Mouse (Mus musculus) hindbrain, postnatal 0 days (tissue): ENCODE data around the gene Gm9837. TPM values are rescaled to one million over a fixed set of nuclear protein-coding genes. Genes with fewer than 3 reads are reported as not detected.

Experiments
- ATAC-seq: fragments of 200-750 bp; cut with Nextera tagmentation; 2 replicates; pipeline ENCODE4 v1.8.0; 2017; ENCODE audit warnings: mild to moderate bottlenecking, moderate TSS enrichment, moderate library complexity
- DNase-seq: peaks from one replicate; pipeline ENCODE4 v3.0.0-alpha.2; 2015; ENCODE audit warnings: low spot score
- H3K27ac ChIP-seq: fragments of 300-500 bp; sonication (generic); 2 replicates; pipeline ENCODE4 v1.5.1; 2014; ENCODE audit warnings: mild to moderate bottlenecking
- H3K27me3 ChIP-seq: fragments of 300-500 bp; sonication (generic); 2 replicates; pipeline ENCODE4 v1.6.1; 2014; ENCODE audit warnings: low read length, mixed read lengths; ENCODE audit not compliant: insufficient read depth
- H3K36me3 ChIP-seq: fragments of 300-500 bp; sonication (generic); 2 replicates; pipeline ENCODE4 v1.6.1; 2014; ENCODE audit warnings: low read length, mixed read lengths; ENCODE audit not compliant: insufficient read depth
- H3K4me1 ChIP-seq: fragments of 300-500 bp; sonication (generic); 2 replicates; pipeline ENCODE4 v1.6.1; 2014; ENCODE audit warnings: antibody characterized with exemption, low read length, mixed read lengths; ENCODE audit not compliant: insufficient read depth
- H3K4me2 ChIP-seq: fragments of 300-500 bp; sonication (generic); 2 replicates; pipeline ENCODE4 v1.6.1; 2014; ENCODE audit warnings: low read depth, mild to moderate bottlenecking, low read length, moderate library complexity, mixed read lengths
- H3K4me3 ChIP-seq: fragments of 300-500 bp; sonication (generic); 2 replicates; pipeline ENCODE4 v1.5.1; 2014; ENCODE audit warnings: low read length
- H3K9ac ChIP-seq: fragments of 300-500 bp; sonication (generic); replicated peaks from 2 replicates; pipeline ENCODE4 v1.6.1; 2014; ENCODE audit warnings: mild to moderate bottlenecking, low read length, moderate library complexity, mixed read lengths
- H3K9me3 ChIP-seq: fragments of 300-500 bp; sonication (generic); 2 replicates; pipeline ENCODE4 v1.6.1; 2016; ENCODE audit warnings: low read length, mixed read lengths
- CTCF ChIP-seq: IDR thresholded peaks from 2 replicates; pipeline ENCODE4 v1.5.1; 2016; ENCODE audit warnings: antibody characterized with exemption, control low read depth, low read depth
- WGBS: fragments of 180-500 bp; shearing (Covaris S2); extraction: QIAGEN DNeasy Blood & Tissue Kit; methylation state at CpG from one replicate; pipeline ENCODE4 v1.1.7; 2014; 5-methylcytosine and 5-hydroxymethylcytosine counted together
- polyA plus RNA-seq: library from polyadenylated mRNA; unstranded; fragments of >200 nt; fragmentation: Nextera tagmentation; extraction: Ambion mirVana; gene quantifications from 2 replicates; pipeline ENCODE4 v1.2.1, GENCODE M21; 2015
- total RNA-seq: library from RNA; depleted of rRNA; stranded (reverse); fragments of >200 nt; gene quantifications from 2 replicates; pipeline ENCODE4 v1.2.3, GENCODE M21; 2014

Gene Gm9837
- total and polyA plus RNA-seq, 2 experiments from 2014 or later, result not detected

DNA sequence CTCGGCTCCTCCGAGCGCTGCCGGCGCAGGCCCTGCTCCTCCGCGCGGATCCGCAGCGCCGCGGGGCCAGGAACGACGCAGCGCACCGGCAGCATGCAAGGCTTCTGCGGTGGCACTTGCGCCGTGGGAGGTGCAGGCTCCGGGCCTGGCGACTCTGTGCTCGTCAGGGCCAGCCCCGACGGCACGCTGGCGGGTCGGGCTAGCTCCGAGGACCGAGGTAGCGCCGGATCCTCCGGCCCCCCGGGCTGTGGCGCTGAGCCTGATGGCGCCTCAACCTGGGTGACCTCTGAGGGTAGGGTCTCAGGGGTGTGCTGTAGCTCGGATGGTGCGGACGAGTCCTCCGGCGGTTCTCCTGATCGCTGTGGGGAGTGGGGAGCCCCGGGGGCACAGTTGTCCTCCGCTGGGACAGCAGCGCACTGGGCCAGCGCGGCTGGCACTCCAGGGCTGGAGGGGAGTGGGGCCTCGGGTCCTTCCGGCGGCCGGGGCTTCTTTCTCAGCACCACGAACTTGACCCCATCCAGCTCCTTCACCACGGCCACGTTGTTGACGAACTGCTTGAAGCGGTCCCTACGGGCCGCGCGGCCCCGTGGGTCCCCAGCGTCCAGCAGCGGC lies 9.0 kb upstream of the Gm9837 start:
- peak overlapping the region; percentile 40 for H3K9ac ChIP-seq
- DNase-seq, result no peak
- no peak for TF ChIP-seq CTCF
- no peaks in the 10 kb centered on the region for H3K36me3 ChIP-seq
- peak overlapping the region; percentile 70 for H3K4me2 ChIP-seq
- peak overlapping the region; percentile 58 for H3K4me3 ChIP-seq
- peaks cover 29% of the 10 kb centered on the region for H3K27me3 ChIP-seq
- H3K4me1 ChIP-seq, result no peaks in the 10 kb centered on the region
- 1% methylated on average over 54 of the region's 62 CpGs for WGBS
- H3K27ac ChIP-seq, result peak overlapping the region; percentile 45; the same call in 1 of the 2 replicates
- H3K9me3 ChIP-seq, result no peaks in the 10 kb centered on the region
- peak; percentile 55 for ATAC-seq

DNA sequence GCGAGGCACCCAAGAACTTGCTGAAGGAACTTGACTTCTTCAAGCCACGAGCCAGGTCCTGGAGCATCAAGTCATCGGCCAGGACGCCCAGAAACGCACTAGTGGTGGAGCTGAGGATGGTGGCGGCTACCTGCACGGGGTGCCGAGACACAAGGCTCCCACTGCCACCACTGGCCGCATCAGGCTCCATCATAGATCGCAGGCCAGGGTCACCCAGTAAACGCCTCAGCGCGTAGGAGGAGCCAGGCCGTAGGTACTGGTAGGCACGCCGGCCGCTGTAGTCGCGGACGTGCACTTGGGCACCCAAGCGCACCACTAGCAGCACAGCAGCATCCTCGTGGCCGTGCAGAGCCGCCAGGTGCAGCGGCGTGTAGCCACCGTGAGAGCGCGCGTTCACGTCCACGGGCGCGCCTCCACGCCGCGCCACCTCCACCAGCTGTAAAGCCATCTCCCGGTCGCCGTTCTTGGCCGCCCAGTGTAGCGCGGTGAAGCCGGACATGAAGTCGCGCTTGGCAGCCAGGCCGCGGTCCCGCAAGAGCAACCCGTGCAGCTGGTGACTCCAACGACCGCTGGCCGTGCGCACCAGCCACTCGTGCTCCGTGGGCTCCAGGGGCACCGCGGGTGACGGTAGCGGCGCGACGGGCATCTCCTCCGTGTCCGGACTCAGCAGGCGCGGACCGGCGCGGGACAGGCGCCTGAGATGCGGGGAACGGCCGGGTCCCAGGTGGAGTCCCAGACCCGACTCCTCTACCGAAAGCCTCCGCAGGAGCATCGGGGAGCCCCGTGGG lies 8.3 kb upstream of the Gm9837 start:
- no peak overlapping the region for H3K27ac ChIP-seq
- H3K4me1 ChIP-seq, result no peaks in the 10 kb centered on the region
- WGBS, result 5% methylated on average over 76 of the region's 79 CpGs
- ATAC-seq, result peak; percentile 28
- H3K27me3 ChIP-seq, result peaks cover 29% of the 10 kb centered on the region
- H3K36me3 ChIP-seq, result no peaks in the 10 kb centered on the region
- peak overlapping the region; percentile 58 for H3K4me3 ChIP-seq
- peak overlapping the region; percentile 70 for H3K4me2 ChIP-seq
- no peak for TF ChIP-seq CTCF
- no peaks in the 10 kb centered on the region for H3K9me3 ChIP-seq
- peak; percentile 47 for DNase-seq
- peak overlapping the region; percentile 40 for H3K9ac ChIP-seq

DNA sequence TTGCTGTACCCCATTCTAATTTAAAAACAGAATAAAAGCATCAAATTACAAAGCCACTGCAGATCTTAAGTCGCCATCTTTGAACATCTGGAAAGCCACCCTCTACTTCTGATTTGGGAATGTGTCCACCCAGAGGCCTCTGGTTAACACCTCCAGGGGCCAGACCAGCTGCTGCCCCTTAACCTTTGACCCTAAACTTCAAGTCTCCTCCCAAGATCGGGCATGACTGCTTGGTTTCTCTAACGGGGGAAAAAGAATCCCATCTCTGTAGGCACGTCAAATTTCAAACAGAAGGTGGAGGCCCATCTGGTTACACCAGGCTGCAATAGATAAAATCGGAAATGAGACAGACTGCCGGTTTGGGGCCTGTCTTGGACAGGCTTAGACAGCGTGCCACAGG lies 7.6 kb upstream of the Gm9837 start:
- Histone ChIP-seq H3K4me2 (no peak overlapping the region), H3K9ac (no peak overlapping the region), H3K4me3 (no peak overlapping the region), H3K4me1 (no peaks in the 10 kb centered on the region), H3K36me3 (no peaks in the 10 kb centered on the region), H3K9me3 (no peaks in the 10 kb centered on the region), H3K27me3 (peaks cover 29% of the 10 kb centered on the region), H3K27ac (no peak overlapping the region)
- TF ChIP-seq CTCF, result no peak
- WGBS, result 59% methylated on average over 7 of the region's 7 CpGs
- ATAC-seq (no peak), DNase-seq (no peak)

DNA sequence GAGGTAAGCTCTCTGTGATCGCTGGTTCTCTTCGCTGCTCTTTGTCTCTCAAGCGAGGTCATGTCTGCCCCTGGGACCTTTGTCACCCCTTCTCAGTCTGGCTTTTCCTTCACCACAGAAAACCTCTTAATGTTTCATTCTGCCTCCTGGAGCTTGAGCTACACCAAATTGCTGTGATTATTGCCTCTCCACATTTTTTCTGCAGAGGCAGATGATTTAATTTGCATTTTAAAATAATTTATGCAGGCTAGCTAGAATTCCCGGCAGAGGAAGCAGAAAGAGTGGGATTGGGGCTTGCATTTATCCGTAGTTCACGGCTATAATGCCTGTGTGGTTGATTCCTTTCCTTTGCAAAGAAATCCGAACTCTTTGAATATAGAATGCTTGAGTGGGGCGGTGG lies 5.3 kb upstream of the Gm9837 start:
- peaks cover 21% of the 10 kb centered on the region for H3K27me3 ChIP-seq
- 12% methylated on average over 8 of the region's 8 CpGs for WGBS
- TF ChIP-seq CTCF, result no peak
- no peak overlapping the region for H3K27ac ChIP-seq
- peak overlapping the region; percentile 21 for H3K4me2 ChIP-seq
- no peaks in the 10 kb centered on the region for H3K36me3 ChIP-seq
- no peak overlapping the region for H3K4me3 ChIP-seq
- no peak overlapping the region for H3K9ac ChIP-seq
- no peak for ATAC-seq
- peak; percentile 25 for DNase-seq
- peaks cover 3% of the 10 kb centered on the region for H3K4me1 ChIP-seq
- H3K9me3 ChIP-seq, result no peaks in the 10 kb centered on the region

DNA sequence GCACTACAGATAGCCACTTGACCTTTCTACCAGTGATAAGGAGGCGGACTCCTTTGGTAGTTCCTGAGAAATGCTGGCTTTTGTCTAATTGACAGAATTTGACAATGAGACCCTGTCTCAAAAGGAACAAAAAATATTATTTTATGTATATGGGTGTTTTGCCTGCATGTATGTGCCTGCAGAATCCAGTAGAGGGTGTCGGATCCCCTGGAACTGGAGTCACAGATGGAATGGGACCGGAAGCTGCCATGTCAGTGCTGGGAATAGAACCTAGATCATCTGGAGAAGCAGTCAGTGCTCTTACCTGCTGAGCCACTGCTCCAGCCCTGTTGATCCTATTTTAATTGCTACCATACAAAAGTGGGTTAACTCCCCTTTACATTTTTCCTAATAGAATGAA lies 2.4 kb upstream of the Gm9837 start:
- Histone ChIP-seq H3K4me3 (no peak overlapping the region), H3K4me2 (no peak overlapping the region), H3K36me3 (no peaks in the 10 kb centered on the region), H3K9ac (no peak overlapping the region), H3K4me1 (peaks cover 8% of the 10 kb centered on the region), H3K27ac (no peak overlapping the region), H3K27me3 (0 out of 2 replicates have a peak, but pooled peaks cover 4% of the 10 kb centered on the region), H3K9me3 (no peaks in the 10 kb centered on the region)
- WGBS, result 79% methylated on average over 3 of the region's 3 CpGs
- TF ChIP-seq CTCF, result peak; percentile 41
- ATAC-seq (no peak), DNase-seq (no peak)

DNA sequence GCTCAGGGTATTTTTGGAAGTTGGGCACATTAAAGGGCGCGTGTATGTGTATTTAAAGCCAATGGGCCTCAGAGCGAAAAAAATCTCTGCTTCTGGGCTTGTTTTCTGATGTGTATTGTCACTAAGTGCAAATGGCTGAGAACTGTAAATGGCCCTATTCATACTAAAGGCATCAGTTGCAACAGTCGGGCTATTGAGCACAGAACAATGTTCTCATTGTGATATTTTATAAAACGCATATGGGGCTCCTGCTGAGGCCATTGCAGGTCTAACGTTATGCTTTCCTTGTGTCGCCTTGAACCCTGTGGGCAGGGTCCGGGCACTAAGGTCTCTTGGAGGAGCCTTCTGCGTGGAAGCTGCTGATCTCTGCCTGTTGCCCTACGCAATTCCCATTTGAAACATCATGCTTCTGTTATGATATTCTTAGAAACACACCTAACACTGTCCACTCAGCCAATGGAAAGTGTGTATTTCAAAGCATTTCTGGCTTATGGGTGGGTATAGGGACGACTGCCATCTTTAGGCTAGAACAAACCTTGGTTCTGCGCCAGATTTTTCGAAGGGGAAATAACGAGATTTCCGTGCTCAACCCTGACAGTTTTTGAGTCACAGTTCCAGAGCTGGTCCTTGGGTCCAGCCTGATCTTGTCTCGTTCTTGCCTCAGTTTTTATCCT lies 848 bp downstream of the Gm9837 start:
- no peak for ATAC-seq
- Histone ChIP-seq H3K27me3 (peaks cover 13% of the 10 kb centered on the region), H3K9ac (no peak overlapping the region), H3K9me3 (no peaks in the 10 kb centered on the region), H3K4me1 (peaks cover 8% of the 10 kb centered on the region), H3K4me2 (peak overlapping the region; percentile 60; the same call in 1 of the 2 replicates), H3K4me3 (no peak overlapping the region; the same call in 1 of the 2 replicates), H3K27ac (peak overlapping the region; percentile 3; the same call in 1 of the 2 replicates), H3K36me3 (no peaks in the 10 kb centered on the region)
- TF ChIP-seq CTCF, result no peak
- no peak for DNase-seq
- WGBS, result 22% methylated on average over 16 of the region's 16 CpGs
